Mouse (Mus musculus): ENCODE data around the gene Gm4881.

DNA sequence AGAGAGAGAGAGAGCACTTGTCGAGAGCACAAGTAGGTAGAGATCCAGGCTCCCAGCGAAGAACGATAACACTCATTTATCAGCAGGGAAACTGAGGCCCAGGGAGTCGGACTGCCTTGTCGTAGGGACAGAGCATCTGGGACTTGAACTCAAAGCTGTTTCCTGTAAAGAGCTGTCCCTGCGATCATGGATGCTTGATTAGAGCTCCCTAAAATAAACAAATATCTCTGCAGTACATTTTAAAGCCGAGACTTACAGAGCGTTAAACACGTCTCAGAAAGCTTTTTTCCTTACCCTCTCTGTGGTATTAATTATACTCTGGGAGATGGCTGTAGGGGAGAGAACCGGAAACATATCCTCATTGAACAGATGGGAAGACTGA, 40.9 kb downstream of the Gm4881 start:
- no peak for TF ChIP-seq CTCF (IDR thresholded peaks at IDR 0.05; ENCODE audit: low read depth)
- TF ChIP-seq EP300 (IDR thresholded peaks at IDR 0.05; ENCODE audit: low read depth), result no peak

All from liver, postnatal 0 days (tissue).